In genomic region chr14:79235157-79235556, GRCm38 (mm10) we compare ENCODE assay signal across 32 mouse cellular contexts. TPM values are rescaled to one million over a fixed set of nuclear protein-coding genes. Genes with fewer than 3 reads are reported as not detected.
DNase-seq lines count a peak whose midpoint lies in the region; ATAC-seq lines count a peak whose summit lies in the region.
"Had no signal": no experiment of that assay in that cellular context is flagged by ENCODE, and none has a peak within 500 bp of the region (broad histone marks: within the 10 kb centered on the region; RNA-seq: fewer than 3 reads in every experiment).

No protein-coding gene starts in this region.

- H3K36me3 ChIP-seq in midbrain, embryonic 11.5 days (ENCODE audit: control insufficient read depth, insufficient read depth, low read length): no peaks in the 10 kb centered on the region
- no peaks in the 10 kb centered on the region for H3K36me3 ChIP-seq in midbrain, embryonic 13.5 days
- H3K36me3 ChIP-seq in embryonic facial prominence, embryonic 14.5 days (ENCODE audit: control insufficient read depth, insufficient read depth, low read length): no peaks in the 10 kb centered on the region
- H3K36me3 ChIP-seq: G1E; heart, embryonic 10.5 days; limb, embryonic 15.5 days; midbrain, embryonic 15.5 days; neural tube, embryonic 15.5 days had no signal

- WGBS in midbrain, embryonic 11.5 days: 59% methylated on average over 5 of the region's 5 CpGs
- 58% methylated on average over 5 of the region's 5 CpGs for WGBS in midbrain, embryonic 13.5 days
- WGBS in embryonic facial prominence, embryonic 14.5 days: 35% methylated on average over 4 of the region's 5 CpGs

- no peak overlapping the region for H3K4me2 ChIP-seq in midbrain, embryonic 11.5 days
- no peak overlapping the region for H3K4me2 ChIP-seq in midbrain, embryonic 13.5 days (replicated peaks)
- H3K4me2 ChIP-seq in embryonic facial prominence, embryonic 14.5 days (ENCODE audit: low read depth, low read length): no peak overlapping the region
- H3K4me2 ChIP-seq: limb, embryonic 15.5 days; lung, embryonic 14.5 days; midbrain, embryonic 15.5 days; neural tube, embryonic 15.5 days had no signal

- H3K9me3 ChIP-seq in midbrain, embryonic 11.5 days (ENCODE audit: control insufficient read depth, low read length): no peaks in the 10 kb centered on the region
- H3K9me3 ChIP-seq in midbrain, embryonic 13.5 days: no peaks in the 10 kb centered on the region
- H3K9me3 ChIP-seq in embryonic facial prominence, embryonic 14.5 days (ENCODE audit: control insufficient read depth, low read length): peaks cover 1% of the 10 kb centered on the region; the same call in 1 of the 2 replicates
- H3K9me3 ChIP-seq: G1E; heart, embryonic 10.5 days; limb, embryonic 15.5 days; midbrain, embryonic 15.5 days; neural tube, embryonic 15.5 days had no signal

- H3K9ac ChIP-seq in midbrain, embryonic 11.5 days (ENCODE audit: low read length): no peak overlapping the region
- no peak overlapping the region for H3K9ac ChIP-seq in midbrain, embryonic 13.5 days (replicated peaks)
- H3K9ac ChIP-seq in embryonic facial prominence, embryonic 14.5 days (ENCODE audit: low read depth, low read length): no peak overlapping the region
- H3K9ac ChIP-seq: limb, embryonic 15.5 days; liver, embryonic 14.5 days; lung, embryonic 14.5 days; midbrain, embryonic 15.5 days; neural tube, embryonic 15.5 days had no signal

- peak; percentile 77 for DNase-seq in heart, adult 11 months
- DNase-seq in heart, postnatal 4 days: no peak
- DNase-seq in midbrain, embryonic 11.5 days (ENCODE audit: low spot score, missing footprints): no peak
- peak; percentile 4 for DNase-seq in A20 (ENCODE audit: low read depth, low spot score)
- no peak for DNase-seq in embryonic facial prominence, embryonic 14.5 days (ENCODE audit: low spot score)
- no peak for DNase-seq in right cerebral cortex, postnatal 25 days
- DNase-seq: adrenal gland, adult 8-10 months; B cell, adult 2 months; cerebellum, adult 18-20 months; cerebellum, postnatal 25 days; gastrocnemius, adult 2 months; kidney, adult 11 months; layer of hippocampus, adult 9-11 months; lung, embryonic 14.5 days had no signal

- no peak overlapping the region for H3K4me3 ChIP-seq in midbrain, embryonic 11.5 days (ENCODE audit: low read depth, low read length)
- H3K4me3 ChIP-seq in midbrain, embryonic 13.5 days (replicated peaks): no peak overlapping the region
- no peak overlapping the region for H3K4me3 ChIP-seq in embryonic facial prominence, embryonic 14.5 days (ENCODE audit: low read depth, low read length)
- H3K4me3 ChIP-seq: gastrocnemius, adult 2 months; heart, embryonic 10.5 days; limb, embryonic 15.5 days; midbrain, embryonic 15.5 days; myocyte; neural tube, embryonic 15.5 days had no signal

- no peaks in the 10 kb centered on the region; the same call in 1 of the 2 replicates for H3K4me1 ChIP-seq in midbrain, embryonic 11.5 days (ENCODE audit: control insufficient read depth, insufficient read depth, low read length)
- peaks cover 4% of the 10 kb centered on the region; the same call in 1 of the 2 replicates for H3K4me1 ChIP-seq in midbrain, embryonic 13.5 days (replicated peaks)
- peaks cover 5% of the 10 kb centered on the region; the same call in 1 of the 2 replicates for H3K4me1 ChIP-seq in embryonic facial prominence, embryonic 14.5 days (ENCODE audit: control insufficient read depth, insufficient read depth, low read length)
- H3K4me1 ChIP-seq: limb, embryonic 15.5 days; midbrain, embryonic 15.5 days had no signal

- no peaks in the 10 kb centered on the region for H3K27me3 ChIP-seq in midbrain, embryonic 11.5 days (ENCODE audit: control insufficient read depth, insufficient read depth, low read length)
- H3K27me3 ChIP-seq in midbrain, embryonic 13.5 days: no peaks in the 10 kb centered on the region
- H3K27me3 ChIP-seq in embryonic facial prominence, embryonic 14.5 days (replicated peaks; ENCODE audit: control insufficient read depth, insufficient read depth, low read length): no peaks in the 10 kb centered on the region
- H3K27me3 ChIP-seq: limb, embryonic 15.5 days; midbrain, embryonic 15.5 days; neural tube, embryonic 15.5 days had no signal

- ATAC-seq in midbrain, embryonic 11.5 days (ENCODE audit: low FRiP score): 0 out of 2 replicates have a peak, but pooled peaks have one; percentile 16
- ATAC-seq in midbrain, embryonic 13.5 days: no peak
- ATAC-seq in embryonic facial prominence, embryonic 14.5 days (ENCODE audit: low read depth): peak; percentile 30; the same call in 1 of the 2 replicates
- ATAC-seq: hindbrain, postnatal 0 days; midbrain, embryonic 15.5 days had no signal

- no peak overlapping the region for H3K27ac ChIP-seq in midbrain, embryonic 11.5 days (ENCODE audit: low read depth, low read length)
- H3K27ac ChIP-seq in midbrain, embryonic 13.5 days: no peak overlapping the region
- H3K27ac ChIP-seq in embryonic facial prominence, embryonic 14.5 days (replicated peaks; ENCODE audit: low read depth, low read length): no peak overlapping the region
- H3K27ac ChIP-seq: gastrocnemius, adult 2 months; heart, embryonic 10.5 days; hindbrain, postnatal 0 days; kidney, postnatal 0 days; limb, embryonic 15.5 days; liver, embryonic 14.5 days; midbrain, embryonic 15.5 days; neural tube, embryonic 15.5 days had no signal

RNA-seq across cellular contexts. Expression of gene Zfp957, which starts 12.0 kb away (rescaled TPM):
- total RNA-seq in heart, postnatal 4 days (2021): not detected
- not detected in 2 replicates for polyA plus RNA-seq in midbrain, embryonic 11.5 days (2014; fragmentation: Nextera tagmentation; extraction: Ambion mirVana)
- polyA plus RNA-seq in midbrain, embryonic 13.5 days (2015; fragmentation: Nextera tagmentation; extraction: Ambion mirVana): not detected in 2 replicates
- polyA plus RNA-seq in embryonic facial prominence, embryonic 14.5 days (2014; fragmentation: Nextera tagmentation; extraction: Ambion mirVana): not detected in 2 replicates
- total RNA-seq: CH12.LX; G1E; gastrocnemius, adult 2 months; hematopoietic stem cell, adult 5-6 weeks; hindbrain, postnatal 0 days; left cerebral cortex, adult 18-20 months; left cerebral cortex, postnatal 25 days; megakaryocyte, adult 5-6 weeks had no signal
- polyA plus RNA-seq: G1E; gonadal fat pad, adult 2 months; hindbrain, postnatal 0 days; kidney, postnatal 0 days; large intestine, adult 2 months; limb, embryonic 15.5 days; liver, embryonic 14.5 days; lung, embryonic 14.5 days; myocyte; neural tube, embryonic 15.5 days; urinary bladder, adult 2 months had no signal

Comparison
In these comparisons a context has a peak if more than half of its experiments do, and no peak if none do; other contexts are left out.
1. DNase-seq: peak in heart, adult 11 months (single experiment) and A20 (single experiment); none in heart, postnatal 4 days (single experiment), midbrain, embryonic 11.5 days (single experiment), embryonic facial prominence, embryonic 14.5 days (single experiment) and right cerebral cortex, postnatal 25 days (single experiment).